Mouse (Mus musculus) hindbrain, embryonic 16.5 days (tissue): ENCODE results near the gene Cdh23. TPM values are rescaled to one million over a fixed set of nuclear protein-coding genes. Genes with fewer than 3 reads are reported as not detected.
A peak's percentile ranks its signal among the peaks of the same experiment; 100 is the strongest.

ENCODE experiments used
- ATAC-seq: fragments of 200-750 bp; cut with Nextera tagmentation; 2 replicates; pipeline ENCODE4 v1.8.0; 2017; ENCODE audit warnings: moderate TSS enrichment, moderate library complexity
- H3K27ac ChIP-seq: fragments of 300-500 bp; sonication (generic); 2 replicates; pipeline ENCODE4 v1.5.1; 2014; ENCODE audit warnings: low read depth, mild to moderate bottlenecking, control low read depth, low read length, moderate library complexity
- H3K27me3 ChIP-seq: fragments of 300-500 bp; sonication (generic); replicated peaks from 2 replicates; pipeline ENCODE4 v1.6.1; 2014; ENCODE audit warnings: low read length; ENCODE audit not compliant: control insufficient read depth, insufficient read depth
- H3K36me3 ChIP-seq: fragments of 300-500 bp; sonication (generic); 2 replicates; pipeline ENCODE4 v1.6.1; 2014; ENCODE audit warnings: mild to moderate bottlenecking, low read length, moderate library complexity, mixed read lengths; ENCODE audit not compliant: control insufficient read depth, insufficient read depth
- H3K4me1 ChIP-seq: fragments of 300-500 bp; sonication (generic); 2 replicates; pipeline ENCODE4 v1.6.1; 2014; ENCODE audit warnings: low read depth, low read length; ENCODE audit not compliant: control insufficient read depth, insufficient read depth
- H3K4me2 ChIP-seq: fragments of 300-500 bp; sonication (generic); 2 replicates; pipeline ENCODE4 v1.6.1; 2014; ENCODE audit warnings: mild to moderate bottlenecking, low read length, control low read depth, moderate library complexity
- H3K4me3 ChIP-seq: fragments of 300-500 bp; sonication (generic); 2 replicates; pipeline ENCODE4 v1.5.1; 2014; ENCODE audit warnings: mild to moderate bottlenecking, low read length, control low read depth, moderate library complexity
- H3K9ac ChIP-seq: fragments of 300-500 bp; sonication (generic); 2 replicates; pipeline ENCODE4 v1.6.1; 2014; ENCODE audit warnings: low read depth, mild to moderate bottlenecking, control low read depth, low read length, moderate library complexity
- H3K9me3 ChIP-seq: fragments of 300-500 bp; sonication (generic); 2 replicates; pipeline ENCODE4 v1.6.1; 2014; ENCODE audit warnings: mild to moderate bottlenecking, low read length, moderate library complexity; ENCODE audit not compliant: control insufficient read depth
- WGBS: fragments of 180-500 bp; shearing (Covaris S2); extraction: QIAGEN DNeasy Blood & Tissue Kit; methylation state at CpG from one replicate; pipeline ENCODE4 v1.1.7; 2014; 5-methylcytosine and 5-hydroxymethylcytosine counted together
- polyA plus RNA-seq: library from polyadenylated mRNA; unstranded; fragments of >200 nt; fragmentation: Nextera tagmentation; extraction: Ambion mirVana; gene quantifications from 2 replicates; pipeline ENCODE4 v1.2.1, GENCODE M21; 2015

The Cdh23 gene
- polyA plus RNA-seq, 1 experiment from 2014 or later = 6.1 TPM

GRCm38 (mm10) chr10:60635568-60636295, 60.6 kb downstream of the Cdh23 start:
- H3K4me1 ChIP-seq = no peaks in the 10 kb centered on the region
- no peak overlapping the region for H3K27ac ChIP-seq
- no peak for ATAC-seq
- no peak overlapping the region for H3K4me2 ChIP-seq
- no peaks in the 10 kb centered on the region for H3K9me3 ChIP-seq
- no peak overlapping the region for H3K9ac ChIP-seq
- H3K27me3 ChIP-seq = no peaks in the 10 kb centered on the region
- 23% methylated on average over 13 of the region's 13 CpGs for WGBS
- no peaks in the 10 kb centered on the region for H3K36me3 ChIP-seq
- H3K4me3 ChIP-seq = no peak overlapping the region

DNA sequence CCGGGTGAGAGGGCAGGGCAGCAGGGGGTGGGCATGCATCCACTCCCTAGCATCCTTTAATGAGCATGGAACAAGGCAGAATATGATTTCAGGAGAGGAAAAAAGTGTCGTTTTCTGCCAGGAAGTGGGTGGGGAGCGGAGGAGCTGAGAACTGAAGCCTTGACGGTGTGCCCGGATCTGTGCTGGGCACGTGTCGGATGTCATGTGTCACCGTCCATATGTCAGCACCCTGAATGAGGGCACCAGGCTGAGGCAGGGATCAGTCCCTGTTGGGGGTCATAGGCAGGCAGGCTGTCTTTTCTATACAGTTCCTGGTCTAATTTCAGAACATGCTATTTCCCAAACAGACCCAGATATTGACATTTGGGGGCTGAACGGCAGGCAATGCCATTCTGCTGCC, 61.9 kb downstream of the Cdh23 start:
- ATAC-seq = no peak
- no peak overlapping the region for H3K27ac ChIP-seq
- H3K36me3 ChIP-seq = no peaks in the 10 kb centered on the region
- 71% methylated on average over 9 of the region's 9 CpGs for WGBS
- H3K4me1 ChIP-seq = no peaks in the 10 kb centered on the region
- no peak overlapping the region for H3K4me2 ChIP-seq
- H3K4me3 ChIP-seq = no peak overlapping the region
- H3K9me3 ChIP-seq = peaks cover 3% of the 10 kb centered on the region; the same call in 1 of the 2 replicates
- no peaks in the 10 kb centered on the region for H3K27me3 ChIP-seq
- H3K9ac ChIP-seq = no peak overlapping the region

DNA sequence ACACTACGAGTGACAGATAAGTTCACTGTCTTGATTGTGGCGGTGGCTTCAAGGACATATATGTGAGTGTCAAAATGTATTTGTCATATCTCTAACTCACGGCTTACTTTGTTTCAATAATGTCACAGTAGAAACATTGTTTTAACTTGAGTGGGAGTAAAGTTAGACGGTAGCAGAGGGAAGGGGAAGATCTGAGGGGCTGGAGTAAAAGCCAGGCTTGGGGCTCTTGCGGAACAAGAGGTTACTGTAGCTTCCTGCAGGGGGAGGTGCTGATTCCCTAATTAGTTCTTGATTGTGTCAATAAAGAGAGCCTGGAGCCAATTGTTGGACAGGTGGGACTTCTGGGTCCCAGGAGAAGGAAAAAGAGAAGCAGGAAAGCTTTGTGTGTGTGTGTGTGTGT, 70.2 kb downstream of the Cdh23 start:
- ATAC-seq = no peak
- peaks cover 16% of the 10 kb centered on the region for H3K4me1 ChIP-seq
- no peaks in the 10 kb centered on the region; the same call in 1 of the 2 replicates for H3K27me3 ChIP-seq
- WGBS = 76% methylated on average over 5 of the region's 5 CpGs
- H3K4me3 ChIP-seq = no peak overlapping the region
- H3K36me3 ChIP-seq = no peaks in the 10 kb centered on the region
- H3K27ac ChIP-seq = no peak overlapping the region
- no peak overlapping the region for H3K4me2 ChIP-seq
- peaks cover 3% of the 10 kb centered on the region; the same call in 1 of the 2 replicates for H3K9me3 ChIP-seq
- H3K9ac ChIP-seq = no peak overlapping the region

GRCm38 (mm10) chr10:60625511-60625910, 70.8 kb downstream of the Cdh23 start:
- H3K9me3 ChIP-seq = peaks cover 3% of the 10 kb centered on the region; the same call in 1 of the 2 replicates
- no peak overlapping the region for H3K27ac ChIP-seq
- ATAC-seq = no peak
- no peaks in the 10 kb centered on the region; the same call in 1 of the 2 replicates for H3K27me3 ChIP-seq
- no peak overlapping the region for H3K4me3 ChIP-seq
- no peak overlapping the region for H3K9ac ChIP-seq
- 66% methylated on average over 3 of the region's 3 CpGs for WGBS
- no peak overlapping the region for H3K4me2 ChIP-seq
- peaks cover 16% of the 10 kb centered on the region for H3K4me1 ChIP-seq
- H3K36me3 ChIP-seq = no peaks in the 10 kb centered on the region

DNA sequence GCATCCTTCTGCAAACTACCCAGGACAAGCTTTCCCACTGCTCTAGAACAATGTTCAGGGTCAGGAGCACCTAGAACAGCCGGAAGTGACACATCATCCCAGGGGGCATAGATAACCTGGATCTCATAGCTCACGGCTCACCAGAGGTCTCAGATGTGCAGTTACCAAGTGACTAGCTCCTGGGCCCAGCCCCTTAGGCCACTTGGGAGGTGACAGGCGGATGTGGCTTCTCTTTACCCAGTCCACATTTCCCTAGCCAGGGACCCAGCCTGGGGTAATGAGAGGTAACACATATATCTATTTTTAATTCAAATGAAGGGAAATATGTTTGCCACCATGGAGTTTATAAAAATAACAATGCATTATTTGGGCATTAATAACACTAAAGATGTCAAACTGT, 71.3 kb downstream of the Cdh23 start:
- H3K27me3 ChIP-seq = no peaks in the 10 kb centered on the region; the same call in 1 of the 2 replicates
- peaks cover 16% of the 10 kb centered on the region for H3K4me1 ChIP-seq
- no peaks in the 10 kb centered on the region for H3K36me3 ChIP-seq
- H3K27ac ChIP-seq = no peak overlapping the region
- no peak overlapping the region for H3K9ac ChIP-seq
- WGBS = 37% methylated on average over 3 of the region's 3 CpGs
- H3K4me2 ChIP-seq = no peak overlapping the region
- H3K4me3 ChIP-seq = no peak overlapping the region
- no peak for ATAC-seq
- H3K9me3 ChIP-seq = peaks cover 3% of the 10 kb centered on the region; the same call in 1 of the 2 replicates

DNA sequence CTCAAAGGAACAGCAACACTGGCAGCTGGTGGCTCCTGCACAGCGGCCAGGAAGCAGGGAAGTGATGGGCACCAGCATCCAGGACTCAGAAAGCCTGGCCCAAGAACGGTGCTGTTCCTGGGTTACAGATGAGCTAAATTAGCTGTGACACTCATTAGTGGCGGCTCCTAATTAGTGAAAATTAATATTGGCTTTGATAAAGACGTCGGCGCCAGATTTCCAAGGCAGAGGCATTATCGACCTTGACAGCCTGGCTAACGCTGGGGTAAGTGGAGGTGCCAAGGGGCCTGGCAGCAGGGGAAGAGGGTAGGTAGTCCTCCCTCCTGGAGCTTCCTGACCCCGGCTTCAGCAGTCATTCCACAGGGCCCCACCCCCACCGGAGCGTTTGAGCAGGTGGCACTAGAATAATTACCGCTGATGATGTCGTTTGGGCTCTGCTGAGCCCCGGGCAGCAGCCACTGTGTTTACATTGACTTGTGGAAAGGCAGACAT, 72.0 kb downstream of the Cdh23 start:
- peak; percentile 81 for ATAC-seq
- Histone ChIP-seq H3K4me2 (no peak overlapping the region), H3K9me3 (no peaks in the 10 kb centered on the region; the same call in 1 of the 2 replicates), H3K9ac (no peak overlapping the region), H3K4me1 (peaks cover 16% of the 10 kb centered on the region), H3K36me3 (no peaks in the 10 kb centered on the region), H3K4me3 (no peak overlapping the region), H3K27me3 (no peaks in the 10 kb centered on the region; the same call in 1 of the 2 replicates), H3K27ac (no peak overlapping the region)
- 22% methylated on average over 14 of the region's 14 CpGs for WGBS

DNA sequence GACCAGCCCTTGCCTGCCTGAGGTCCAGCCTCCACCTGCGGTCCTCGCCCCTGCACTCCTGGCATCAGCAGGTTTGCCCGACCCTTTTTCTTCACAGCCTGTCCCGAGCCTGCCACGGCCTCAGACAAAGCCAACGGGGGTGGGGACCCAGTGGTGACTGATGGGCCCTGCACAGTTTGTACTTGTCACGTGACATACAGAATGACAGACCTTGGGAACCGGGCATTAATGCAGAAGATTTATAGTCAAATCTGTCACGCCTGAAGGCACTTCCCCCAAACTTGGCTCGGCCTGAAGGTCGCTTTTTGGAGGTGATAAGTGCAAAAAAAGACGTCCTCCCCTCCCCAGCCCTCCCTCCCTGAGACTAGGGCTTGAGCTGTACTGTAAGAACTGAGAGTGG, 73.5 kb downstream of the Cdh23 start:
- 39% methylated on average over 12 of the region's 12 CpGs for WGBS
- H3K4me1 ChIP-seq = peaks cover 16% of the 10 kb centered on the region
- no peak overlapping the region for H3K4me2 ChIP-seq
- no peak overlapping the region for H3K9ac ChIP-seq
- no peak overlapping the region for H3K27ac ChIP-seq
- H3K27me3 ChIP-seq = no peaks in the 10 kb centered on the region; the same call in 1 of the 2 replicates
- no peak overlapping the region for H3K4me3 ChIP-seq
- ATAC-seq = no peak
- no peaks in the 10 kb centered on the region for H3K36me3 ChIP-seq
- H3K9me3 ChIP-seq = no peaks in the 10 kb centered on the region

GRCm38 (mm10) chr10:60621470-60622170, 74.7 kb downstream of the Cdh23 start:
- Histone ChIP-seq H3K4me1 (peaks cover 16% of the 10 kb centered on the region), H3K4me2 (no peak overlapping the region), H3K9ac (no peak overlapping the region), H3K27me3 (no peaks in the 10 kb centered on the region; the same call in 1 of the 2 replicates), H3K27ac (no peak overlapping the region), H3K4me3 (no peak overlapping the region), H3K9me3 (no peaks in the 10 kb centered on the region), H3K36me3 (no peaks in the 10 kb centered on the region)
- WGBS = 87% methylated on average over 8 of the region's 8 CpGs
- ATAC-seq = no peak

- no peaks in the 10 kb centered on the region for H3K4me1 ChIP-seq
- no peaks in the 10 kb centered on the region for H3K36me3 ChIP-seq
- H3K27ac ChIP-seq = no peak overlapping the region
- no peak overlapping the region for H3K9ac ChIP-seq
- no peak overlapping the region for H3K4me2 ChIP-seq
- WGBS = 68% methylated on average over 5 of the region's 5 CpGs
- no peak for ATAC-seq
- no peaks in the 10 kb centered on the region for H3K27me3 ChIP-seq
- H3K9me3 ChIP-seq = no peaks in the 10 kb centered on the region
- H3K4me3 ChIP-seq = no peak overlapping the region
These were observed 80.4 kb downstream of the Cdh23 start for GRCm38 (mm10) chr10:60615898-60616297.
